Mouse (Mus musculus) G1E (cell line): Measurements from ENCODE around the gene Wnt9a. TPM values are rescaled to one million over a fixed set of nuclear protein-coding genes. Genes with fewer than 3 reads are reported as not detected.
A peak's percentile ranks its signal among the peaks of the same experiment; 100 is the strongest.

ENCODE experiments used
- ATAC-seq: 2 replicates; pipeline ENCODE4 v1.8.0; 2016; ENCODE audit warnings: mild to moderate bottlenecking; ENCODE audit not compliant: insufficient number of reproducible peaks, poor library complexity, low FRiP score, severe bottlenecking; ENCODE audit errors: extremely low read depth
- DNase-seq: peaks from one replicate; pipeline ENCODE4 v3.0.0; 2012; ENCODE audit warnings: low spot score
- H3K27me3 ChIP-seq: 2 replicates; pipeline ENCODE4 v1.6.1; 2012; ENCODE audit warnings: mild to moderate bottlenecking, low read length, inconsistent platforms; ENCODE audit not compliant: insufficient read depth
- H3K36me3 ChIP-seq: replicated peaks from 2 replicates; pipeline ENCODE3; 2012; ENCODE audit warnings: mild to moderate bottlenecking, inconsistent platforms
- H3K4me1 ChIP-seq: 2 replicates; pipeline ENCODE4 v1.6.1; 2012; ENCODE audit warnings: low read depth, low read length, inconsistent platforms, mixed read lengths; ENCODE audit not compliant: insufficient read depth
- H3K4me3 ChIP-seq: 2 replicates; pipeline ENCODE4 v1.5.1; 2012; ENCODE audit warnings: low read depth, mild to moderate bottlenecking, inconsistent platforms, low read length, moderate library complexity, mixed read lengths
- H3K9me3 ChIP-seq: replicated peaks from 2 replicates; pipeline ENCODE4 v1.6.1; 2012; ENCODE audit warnings: inconsistent platforms
- CTCF ChIP-seq: IDR thresholded peaks from 2 replicates; pipeline ENCODE4 v1.5.1; 2012; ENCODE audit warnings: low read depth, low read length, inconsistent platforms, mixed read lengths
- GATA1 ChIP-seq: IDR thresholded peaks from 2 replicates; pipeline ENCODE4 v1.6.1; 2012; ENCODE audit warnings: borderline replicate concordance, low read length, inconsistent platforms, mixed read lengths
- GATA2 ChIP-seq: IDR thresholded peaks from 2 replicates; pipeline ENCODE4 v1.6.1; 2012; ENCODE audit warnings: low read depth, low read length, inconsistent platforms, borderline replicate concordance
- POLR2AphosphoS5 ChIP-seq: IDR thresholded peaks from 2 replicates; pipeline ENCODE4 v1.6.1; 2012; ENCODE audit warnings: low read depth, low read length, inconsistent platforms; ENCODE audit not compliant: insufficient replicate concordance
- TAL1 ChIP-seq: conservative IDR thresholded peaks from 2 replicates; pipeline ENCODE4 v1.6.1; 2012; ENCODE audit warnings: low read depth, low read length, inconsistent platforms, mixed read lengths
- polyA plus RNA-seq: library from polyadenylated mRNA; stranded (reverse); fragments of >175 nt; gene quantifications from 2 replicates; pipeline ENCODE4 v1.2.3, GENCODE M21; 2012
- total RNA-seq, 2 experiments: library from RNA; stranded (forward) in 1 of 2; stranded (reverse) in 1 of 2; fragments of 200-1000 nt in 1 of 2; fragments of >200 nt in 1 of 2; fragmentation: Nextera tagmentation in 1 of 2; gene quantifications; 2 replicates each; pipeline ENCODE4 v1.2.3; 2014 to 2017

Wnt9a gene
- total and polyA plus RNA-seq, 3 experiments, result 0.05 TPM; not detected in 2

- no peak for ATAC-seq
- Histone ChIP-seq H3K27me3 (peaks cover 32% of the 10 kb centered on the region), H3K9me3 (no peaks in the 10 kb centered on the region), H3K36me3 (no peaks in the 10 kb centered on the region), H3K4me1 (no peaks in the 10 kb centered on the region), H3K4me3 (no peak overlapping the region)
- no peak for DNase-seq
- TF ChIP-seq CTCF, result no peak
- no peak for TF ChIP-seq POLR2AphosphoS5
- TF ChIP-seq GATA1, result no peak
- TF ChIP-seq GATA2, result no peak
- no peak for TF ChIP-seq TAL1
Observed at GRCm38 (mm10) chr11:59316517-59316916, 9.8 kb downstream of the Wnt9a start.

DNA sequence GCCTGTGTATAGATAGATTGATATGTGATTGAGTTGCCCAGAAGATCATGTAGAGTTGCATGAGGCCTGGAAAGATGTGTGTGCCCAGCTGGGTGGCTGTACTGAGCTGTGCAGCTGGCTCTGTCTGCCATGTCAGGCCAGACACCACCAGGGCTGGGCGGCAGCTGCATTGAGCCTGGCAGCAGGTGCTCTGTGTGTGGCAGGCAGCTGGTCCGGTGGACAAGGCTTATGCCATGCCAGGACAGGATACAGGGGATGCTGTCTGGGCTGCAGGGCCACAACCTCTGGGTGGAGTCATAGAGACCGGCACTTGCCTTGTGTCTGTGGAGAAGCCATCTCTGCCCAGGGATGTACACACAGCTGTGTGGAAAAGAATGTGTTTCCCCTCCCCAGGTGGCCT is 16.3 kb downstream of the Wnt9a start:
- H3K4me1 ChIP-seq, result no peaks in the 10 kb centered on the region
- no peak overlapping the region for H3K4me3 ChIP-seq
- peaks cover 17% of the 10 kb centered on the region for H3K27me3 ChIP-seq
- H3K9me3 ChIP-seq, result no peaks in the 10 kb centered on the region
- ATAC-seq, result no peak
- no peak for TF ChIP-seq GATA1
- no peak for TF ChIP-seq GATA2
- TF ChIP-seq CTCF, result no peak
- no peak for TF ChIP-seq POLR2AphosphoS5
- TF ChIP-seq TAL1, result no peak
- no peaks in the 10 kb centered on the region for H3K36me3 ChIP-seq
- DNase-seq, result no peak

- no peak for ATAC-seq
- no peak for TF ChIP-seq GATA1
- TF ChIP-seq GATA2, result no peak
- TF ChIP-seq TAL1, result no peak
- TF ChIP-seq POLR2AphosphoS5, result no peak
- TF ChIP-seq CTCF, result no peak
- no peaks in the 10 kb centered on the region for H3K36me3 ChIP-seq
- H3K27me3 ChIP-seq, result peaks cover 21% of the 10 kb centered on the region
- DNase-seq, result no peak
- H3K9me3 ChIP-seq, result no peaks in the 10 kb centered on the region
- no peak overlapping the region for H3K4me3 ChIP-seq
- no peaks in the 10 kb centered on the region for H3K4me1 ChIP-seq
Observed at GRCm38 (mm10) chr11:59324777-59325176, 18.0 kb downstream of the Wnt9a start.

- no peaks in the 10 kb centered on the region for H3K4me1 ChIP-seq
- peaks cover 33% of the 10 kb centered on the region for H3K27me3 ChIP-seq
- no peak for DNase-seq
- no peaks in the 10 kb centered on the region for H3K9me3 ChIP-seq
- no peaks in the 10 kb centered on the region for H3K36me3 ChIP-seq
- no peak overlapping the region for H3K4me3 ChIP-seq
- ATAC-seq, result no peak
- no peak for TF ChIP-seq POLR2AphosphoS5
- TF ChIP-seq CTCF, result no peak
- no peak for TF ChIP-seq GATA1
- no peak for TF ChIP-seq GATA2
- no peak for TF ChIP-seq TAL1
Observed at GRCm38 (mm10) chr11:59327625-59328024, 20.9 kb downstream of the Wnt9a start.

DNA sequence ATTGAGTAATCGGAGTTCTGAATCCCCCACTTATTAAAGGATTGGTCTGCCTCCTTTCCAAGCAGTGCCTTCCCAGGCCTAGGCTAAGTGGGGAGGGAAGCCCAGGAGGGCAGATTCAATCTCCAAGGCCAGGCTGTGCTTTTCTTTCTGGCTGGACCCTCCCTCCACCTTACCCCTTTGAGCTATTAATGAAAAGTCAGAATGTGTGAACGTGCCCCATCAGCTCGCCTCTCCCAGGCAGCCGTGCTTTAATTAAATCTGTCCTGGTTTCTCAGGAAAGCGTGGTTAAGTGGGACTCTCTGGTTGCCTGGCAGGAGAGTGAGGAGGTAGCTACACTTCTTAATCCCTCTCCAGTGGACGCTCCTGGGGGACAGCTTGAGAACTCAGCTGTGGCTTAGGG is 22.9 kb downstream of the Wnt9a start:
- Histone ChIP-seq H3K36me3 (no peaks in the 10 kb centered on the region), H3K9me3 (no peaks in the 10 kb centered on the region), H3K4me1 (no peaks in the 10 kb centered on the region), H3K4me3 (no peak overlapping the region), H3K27me3 (peaks cover 25% of the 10 kb centered on the region)
- TF ChIP-seq TAL1 (no peak), POLR2AphosphoS5 (no peak), CTCF (no peak), GATA1 (no peak), GATA2 (no peak)
- DNase-seq, result no peak
- no peak for ATAC-seq

DNA sequence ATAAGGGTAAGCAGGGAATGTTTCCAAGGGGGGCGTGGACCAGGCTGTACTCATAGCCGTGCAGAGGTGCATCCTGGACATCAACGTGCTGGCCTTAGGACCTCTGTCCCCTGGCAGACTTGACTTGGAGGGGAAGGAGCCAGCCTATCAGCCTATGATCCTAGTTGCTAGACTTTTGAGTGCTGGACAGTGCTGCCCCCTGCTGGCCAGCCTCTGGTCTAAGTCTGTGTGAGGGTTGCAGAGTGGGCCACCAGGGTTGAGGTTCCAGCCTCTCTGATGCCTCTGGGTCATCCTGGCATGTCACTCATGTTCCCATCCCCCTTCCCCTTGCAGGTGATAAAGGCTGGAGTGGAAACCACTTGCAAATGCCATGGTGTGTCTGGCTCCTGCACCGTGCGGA is 23.8 kb downstream of the Wnt9a start:
- Histone ChIP-seq H3K4me3 (no peak overlapping the region), H3K36me3 (no peaks in the 10 kb centered on the region), H3K9me3 (no peaks in the 10 kb centered on the region), H3K27me3 (peaks cover 25% of the 10 kb centered on the region), H3K4me1 (no peaks in the 10 kb centered on the region)
- no peak for ATAC-seq
- peak; percentile 48 for TF ChIP-seq CTCF
- no peak for TF ChIP-seq TAL1
- TF ChIP-seq GATA2, result no peak
- TF ChIP-seq POLR2AphosphoS5, result no peak
- DNase-seq, result peak; percentile 70
